Mouse (Mus musculus) CH12.LX (cell line): ENCODE measurements around the gene Pgf. TPM values are rescaled to one million over a fixed set of nuclear protein-coding genes. Genes with fewer than 3 reads are reported as not detected.

Experiments
- DNase-seq: peaks from one replicate; pipeline ENCODE4 v3.0.0-alpha.2; 2013; ENCODE audit errors: extremely low read depth
- H3K27ac ChIP-seq: 2 replicates; pipeline ENCODE4 v1.5.1; 2012; ENCODE audit warnings: low read depth, mild to moderate bottlenecking, control low read depth, moderate library complexity; ENCODE audit not compliant: insufficient read depth
- H3K27me3 ChIP-seq: replicated peaks from 2 replicates; pipeline ENCODE3; 2012; ENCODE audit warnings: inconsistent platforms
- H3K36me3 ChIP-seq, 2 experiments: replicated peaks in 1 of 2; 2 replicates each; pipeline versions ENCODE3 to v1.6.1; 2012; ENCODE audit warnings: inconsistent platforms in 1 of 2, low read length in 1 of 2, mild to moderate bottlenecking in 1 of 2, mixed read lengths in 1 of 2, moderate library complexity in 1 of 2; ENCODE audit not compliant: control insufficient read depth in 1 of 2, insufficient read depth in 1 of 2
- H3K4me1 ChIP-seq, 2 experiments: 2 replicates each; pipeline ENCODE4 v1.6.1; 2012; ENCODE audit warnings: inconsistent platforms in 1 of 2, moderate library complexity in 1 of 2; ENCODE audit not compliant: insufficient read depth in 2 of 2, control insufficient read depth in 1 of 2
- H3K4me2 ChIP-seq: 2 replicates; pipeline ENCODE4 v1.6.1; 2012; ENCODE audit warnings: low read depth, mild to moderate bottlenecking, control low read depth; ENCODE audit not compliant: poor library complexity, insufficient read depth, severe bottlenecking
- H3K4me3 ChIP-seq, 3 experiments: fragments of 150-350 bp in 1 of 3; sonication (generic) in 1 of 3; replicated peaks in 1 of 3; 2 replicates each; pipeline versions ENCODE3 to v1.5.1; 2011 to 2012; ENCODE audit warnings: low read depth in 2 of 3, low read length in 2 of 3, mild to moderate bottlenecking in 2 of 3, moderate library complexity in 2 of 3, control low read depth in 1 of 3, improper control_type of control experiment in 1 of 3, inconsistent platforms in 1 of 3, mixed read lengths in 1 of 3; ENCODE audit not compliant: poor library complexity in 1 of 3
- H3K79me2 ChIP-seq: replicated peaks from 2 replicates; pipeline ENCODE4 v1.6.1; 2012; ENCODE audit warnings: mild to moderate bottlenecking, moderate library complexity; ENCODE audit not compliant: control insufficient read depth, poor library complexity, insufficient read depth, severe bottlenecking; ENCODE audit errors: extremely low read depth
- H3K9ac ChIP-seq: 2 replicates; pipeline ENCODE4 v1.6.1; 2012; ENCODE audit warnings: low read depth, mild to moderate bottlenecking, control low read depth, moderate library complexity; ENCODE audit not compliant: insufficient read depth
- H3K9me3 ChIP-seq: replicated peaks from 2 replicates; pipeline ENCODE3; 2012; ENCODE audit warnings: low read length, inconsistent platforms, mixed read lengths
- BHLHE40 ChIP-seq: IDR thresholded peaks from 2 replicates; pipeline ENCODE4 v1.6.1; 2011; ENCODE audit warnings: mild to moderate bottlenecking, low read depth, low read length, improper control_type of control experiment
- CHD1 ChIP-seq: IDR thresholded peaks from 2 replicates; pipeline ENCODE4 v1.6.1; 2012; ENCODE audit warnings: low read depth, low read length, improper control_type of control experiment, inconsistent platforms
- CTCF ChIP-seq, 2 experiments: IDR thresholded peaks in 1 of 2; conservative IDR thresholded peaks in 1 of 2; 2 replicates each; pipeline ENCODE4 v1.5.1; 2011 to 2012; ENCODE audit warnings: low read depth in 2 of 2, low read length in 2 of 2, improper control_type of control experiment in 1 of 2, inconsistent platforms in 1 of 2, mild to moderate bottlenecking in 1 of 2, moderate library complexity in 1 of 2
- E2F4 ChIP-seq: IDR thresholded peaks from 2 replicates; pipeline ENCODE4 v1.6.1; 2011; ENCODE audit warnings: low read depth, low read length, improper control_type of control experiment; ENCODE audit not compliant: insufficient replicate concordance
- GABPA ChIP-seq: IDR thresholded peaks from 2 replicates; pipeline ENCODE4 v1.6.1; 2012; ENCODE audit warnings: low read depth, low read length, improper control_type of control experiment, inconsistent platforms; ENCODE audit not compliant: insufficient replicate concordance
- IRF4 ChIP-seq: IDR thresholded peaks from 2 replicates; pipeline ENCODE4 v1.6.1; 2014; ENCODE audit warnings: low read depth, mild to moderate bottlenecking, inconsistent platforms, low read length, improper control_type of control experiment
- JUN ChIP-seq: IDR thresholded peaks from 2 replicates; pipeline ENCODE4 v1.6.1; 2011; ENCODE audit warnings: low read depth, mild to moderate bottlenecking, low read length, improper control_type of control experiment, moderate library complexity; ENCODE audit not compliant: insufficient read depth
- JUND ChIP-seq: conservative IDR thresholded peaks from 2 replicates; pipeline ENCODE4 v1.6.1; 2011; ENCODE audit warnings: low read depth, low read length, improper control_type of control experiment
- KAT2A ChIP-seq: IDR thresholded peaks from 2 replicates; pipeline ENCODE4 v1.6.1; 2012; ENCODE audit warnings: low read length, improper control_type of control experiment, inconsistent platforms; ENCODE audit not compliant: insufficient replicate concordance
- MAX ChIP-seq: IDR thresholded peaks from 2 replicates; pipeline ENCODE4 v1.6.1; 2011; ENCODE audit warnings: low read length, improper control_type of control experiment
- MEF2A ChIP-seq: IDR thresholded peaks from 2 replicates; pipeline ENCODE4 v1.6.1; 2014; ENCODE audit warnings: low read depth, mild to moderate bottlenecking, inconsistent platforms, low read length, improper control_type of control experiment, borderline replicate concordance
- MXI1 ChIP-seq: IDR thresholded peaks from 2 replicates; pipeline ENCODE4 v1.6.1; 2011; ENCODE audit warnings: mild to moderate bottlenecking, low read depth, low read length, improper control_type of control experiment
- MYC ChIP-seq: IDR thresholded peaks from 2 replicates; pipeline ENCODE4 v1.6.1; 2011; ENCODE audit warnings: low read depth, mild to moderate bottlenecking, improper control_type of control experiment, low read length
- NELFE ChIP-seq: IDR thresholded peaks from 2 replicates; pipeline ENCODE4 v1.6.1; 2011; ENCODE audit warnings: low read depth, low read length, improper control_type of control experiment
- PAX5 ChIP-seq: IDR thresholded peaks from 2 replicates; pipeline ENCODE4 v1.6.1; 2012; ENCODE audit warnings: low read length, inconsistent platforms, mixed read lengths
- POLR2A ChIP-seq: IDR thresholded peaks from 2 replicates; pipeline ENCODE4 v1.6.1; 2011; ENCODE audit warnings: low read depth, mild to moderate bottlenecking, improper control_type of control experiment, low read length
- POLR2AphosphoS2 ChIP-seq: IDR thresholded peaks from 2 replicates; pipeline ENCODE4 v1.6.1; 2011; ENCODE audit warnings: low read depth, low read length, improper control_type of control experiment
- RCOR1 ChIP-seq: conservative IDR thresholded peaks from 2 replicates; pipeline ENCODE4 v1.6.1; 2012; ENCODE audit warnings: low read depth, mild to moderate bottlenecking, inconsistent platforms, low read length, improper control_type of control experiment
- SIN3A ChIP-seq: IDR thresholded peaks from 2 replicates; pipeline ENCODE4 v1.6.1; 2012; ENCODE audit warnings: low read length, improper control_type of control experiment, inconsistent platforms
- SMC3 ChIP-seq: IDR thresholded peaks from 2 replicates; pipeline ENCODE4 v1.6.1; 2011; ENCODE audit warnings: low read depth, low read length, improper control_type of control experiment
- TCF12 ChIP-seq: IDR thresholded peaks from 2 replicates; pipeline ENCODE4 v1.6.1; 2014; ENCODE audit warnings: low read depth, mild to moderate bottlenecking, inconsistent platforms, low read length, improper control_type of control experiment
- UBTF ChIP-seq: IDR thresholded peaks from 2 replicates; pipeline ENCODE4 v1.6.1; 2012; ENCODE audit warnings: low read depth, mild to moderate bottlenecking, inconsistent platforms, low read length, improper control_type of control experiment, moderate library complexity
- ZC3H11A ChIP-seq: IDR thresholded peaks from 2 replicates; pipeline ENCODE4 v1.6.1; 2012; ENCODE audit warnings: low read depth, mild to moderate bottlenecking, inconsistent platforms, low read length, improper control_type of control experiment
- ZKSCAN1 ChIP-seq: IDR thresholded peaks from 2 replicates; pipeline ENCODE4 v1.6.1; 2012; ENCODE audit warnings: low read depth, inconsistent platforms, low read length, improper control_type of control experiment, borderline replicate concordance
- ZMIZ1 ChIP-seq: IDR thresholded peaks from 2 replicates; pipeline ENCODE4 v1.6.1; 2012; ENCODE audit warnings: low read depth, mild to moderate bottlenecking, inconsistent platforms, low read length, improper control_type of control experiment
- ZNF384 ChIP-seq: IDR thresholded peaks from 2 replicates; pipeline ENCODE4 v1.6.1; 2012; ENCODE audit warnings: low read depth, low read length, improper control_type of control experiment, inconsistent platforms
- dilution Hi-C: fragments of 300-500 bp; cut with MboI; formaldehyde crosslinking; loops from 2 replicates; pipeline ENCODE4 v1.14.3; 2020; ENCODE audit warnings: low sequenced_read_pairs; ENCODE audit not compliant: extremely low pct_unique_long_range_greater_than_20kb, extremely low pct_ligation_motif_present
- in situ Hi-C: fragments of 300-500 bp; cut with MboI; formaldehyde crosslinking; loops from 3 replicates; pipeline ENCODE4 v1.14.3; 2019; ENCODE audit warnings: low sequenced_read_pairs, low pct_ligation_motif_present, low pct_unique_long_range_greater_than_20kb, mixed read lengths
- polyA plus RNA-seq: library from polyadenylated mRNA; unstranded; fragments of >175 nt; gene quantifications from 2 replicates; pipeline ENCODE4 v1.2.1, GENCODE M21; 2012; ENCODE audit warnings: low read depth; ENCODE audit not compliant: insufficient read length
- total RNA-seq, 2 experiments: library from RNA; depleted of rRNA; stranded (reverse); fragments of 300-350 nt in 1 of 2; fragments of >200 nt in 1 of 2; gene quantifications; 2 replicates each; pipeline ENCODE4 v1.2.3; 2012 to 2014

Pgf gene
- total and polyA plus RNA-seq, 3 experiments: 0.34 to 0.73 (median 0.64) TPM

- H3K4me1 ChIP-seq: peaks cover 10 to 14% of the 10 kb centered on the region in 2 experiments
- H3K4me2 ChIP-seq: no peak overlapping the region
- H3K9ac ChIP-seq: no peak overlapping the region
- peaks cover 82% of the 10 kb centered on the region for H3K27me3 ChIP-seq
- no peak overlapping the region for H3K4me3 ChIP-seq
- dilution Hi-C loops (no loop called here), in situ Hi-C loops (no loop called here)
- TF ChIP-seq NELFE (no peak), JUND (no peak), KAT2A (no peak), CHD1 (no peak), RCOR1 (no peak), GABPA (no peak), SIN3A (no peak), TCF12 (no peak), POLR2AphosphoS2 (no peak), MXI1 (no peak), ZNF384 (no peak), JUN (no peak), PAX5 (no peak), SMC3 (no peak), ZMIZ1 (no peak)
- DNase-seq: no peak
- no peaks in the 10 kb centered on the region for H3K36me3 ChIP-seq
- no peaks in the 10 kb centered on the region for H3K9me3 ChIP-seq
- no peaks in the 10 kb centered on the region for H3K79me2 ChIP-seq
- no peak overlapping the region for H3K27ac ChIP-seq
Measured at GRCm38 (mm10) chr12:85181475-85182344, 4.1 kb upstream of the Pgf start.

- H3K4me1 ChIP-seq: peaks cover 10 to 19% of the 10 kb centered on the region in 2 experiments
- H3K9ac ChIP-seq: no peak overlapping the region
- in situ Hi-C loops (no loop called here), dilution Hi-C loops (no loop called here)
- no peak overlapping the region for H3K4me3 ChIP-seq
- DNase-seq: no peak
- H3K4me2 ChIP-seq: no peak overlapping the region
- TF ChIP-seq UBTF (no peak), BHLHE40 (no peak), IRF4 (no peak), CTCF (conservative IDR thresholded peaks at IDR 0.05 in 1 of 2, IDR thresholded peaks at IDR 0.05 in 1 of 2; ENCODE audit: low read depth in 2 of 2, low read length in 2 of 2) (no peak), SIN3A (no peak), KAT2A (no peak), ZMIZ1 (no peak), ZC3H11A (no peak), CHD1 (no peak), JUND (no peak), MAX (no peak), MEF2A (no peak), MYC (no peak), ZKSCAN1 (no peak), POLR2AphosphoS2 (no peak), JUN (no peak), POLR2A (no peak), E2F4 (no peak)
- H3K27me3 ChIP-seq: peaks cover 89% of the 10 kb centered on the region
- no peaks in the 10 kb centered on the region for H3K9me3 ChIP-seq
- H3K36me3 ChIP-seq: no peaks in the 10 kb centered on the region
- no peaks in the 10 kb centered on the region for H3K79me2 ChIP-seq
- no peak overlapping the region for H3K27ac ChIP-seq
Measured at GRCm38 (mm10) chr12:85178294-85178693, 704 bp upstream of the Pgf start.
